ENCODE assay signal across 1 mouse cellular context in the genomic region with DNA sequence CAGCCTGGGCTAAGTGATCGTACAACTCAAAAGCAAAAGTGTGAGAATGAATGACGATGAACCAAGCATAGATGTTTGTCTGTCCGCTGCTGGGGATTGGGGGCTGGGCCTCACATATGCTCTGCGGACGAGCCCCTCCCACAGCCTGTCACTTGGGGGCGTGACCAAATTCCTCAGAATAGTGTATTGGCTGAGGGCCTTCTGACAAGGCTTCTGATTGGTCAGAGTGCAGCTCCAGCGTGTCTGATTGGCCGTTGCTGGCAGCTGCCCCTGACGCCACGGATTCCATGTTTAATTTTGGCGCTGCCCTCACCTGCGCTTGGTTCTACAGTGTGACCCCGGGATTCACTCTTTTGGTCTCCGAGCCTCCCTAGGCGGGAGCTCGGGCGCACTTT.
A peak's percentile ranks its signal among the peaks of the same experiment; 100 is the strongest.
TF ChIP-seq lines count a peak whose summit lies in the region.

No protein-coding gene starts in this region.

TF ChIP-seq in CH12.LX, 34 proteins besides CTCF, POLR2A, EP300 and RAD21:
- TF ChIP-seq TBP (conservative IDR thresholded peaks at IDR 0.05; ENCODE audit: low read depth, low read length), result no peak
- peak; percentile 33; the same call in 1 of the 2 replicates for TF ChIP-seq IRF4 (IDR thresholded peaks at IDR 0.05; ENCODE audit: low read depth, low read length)
- TF ChIP-seq SIN3A (IDR thresholded peaks at IDR 0.05; ENCODE audit: low read length), result 0 out of 2 replicates have a peak, but pooled peaks have one; percentile 31
- TF ChIP-seq BHLHE40 (IDR thresholded peaks at IDR 0.05; ENCODE audit: low read depth, low read length), result no peak
- peak; percentile 53; the same call in 1 of the 2 replicates for TF ChIP-seq GABPA (IDR thresholded peaks at IDR 0.05; ENCODE audit: insufficient replicate concordance, low read depth, low read length)
- TF ChIP-seq NRF1 (IDR thresholded peaks at IDR 0.05; ENCODE audit: low read depth, low read length), result peak; percentile 77
- no peak for TF ChIP-seq ELF1 (IDR thresholded peaks at IDR 0.05; ENCODE audit: low read depth, low read length)
- TF ChIP-seq HCFC1 (IDR thresholded peaks at IDR 0.05; ENCODE audit: low read depth, low read length), result peak; percentile 96
- TF ChIP-seq USF2 (conservative IDR thresholded peaks at IDR 0.05; ENCODE audit: low read depth, low read length), result 0 out of 2 replicates have a peak, but pooled peaks have one; percentile 11
- peak; percentile 96; the same call in 1 of the 2 replicates for TF ChIP-seq KAT2A (IDR thresholded peaks at IDR 0.05; ENCODE audit: insufficient replicate concordance, low read length)
- no peak for TF ChIP-seq MAZ (IDR thresholded peaks at IDR 0.05; ENCODE audit: low read depth, low read length)
- TF ChIP-seq USF1 (IDR thresholded peaks at IDR 0.05; ENCODE audit: low read depth, low read length), result peak; percentile 51
- peak; percentile 99 for TF ChIP-seq CHD2 (IDR thresholded peaks at IDR 0.05; ENCODE audit: low read length)
- TF ChIP-seq MXI1 (IDR thresholded peaks at IDR 0.05; ENCODE audit: low read depth, low read length), result no peak
